Mouse (Mus musculus) cerebral cortex, adult 2 months (tissue): ENCODE measurements around the gene Oit3.

Source experiments
- WGBS: fragments of 180-500 bp; shearing (Covaris S2); methylation state at CpG from one replicate; pipeline ENCODE4 v1.1.7; 2018; 5-methylcytosine and 5-hydroxymethylcytosine counted together

Oit3 gene

DNA sequence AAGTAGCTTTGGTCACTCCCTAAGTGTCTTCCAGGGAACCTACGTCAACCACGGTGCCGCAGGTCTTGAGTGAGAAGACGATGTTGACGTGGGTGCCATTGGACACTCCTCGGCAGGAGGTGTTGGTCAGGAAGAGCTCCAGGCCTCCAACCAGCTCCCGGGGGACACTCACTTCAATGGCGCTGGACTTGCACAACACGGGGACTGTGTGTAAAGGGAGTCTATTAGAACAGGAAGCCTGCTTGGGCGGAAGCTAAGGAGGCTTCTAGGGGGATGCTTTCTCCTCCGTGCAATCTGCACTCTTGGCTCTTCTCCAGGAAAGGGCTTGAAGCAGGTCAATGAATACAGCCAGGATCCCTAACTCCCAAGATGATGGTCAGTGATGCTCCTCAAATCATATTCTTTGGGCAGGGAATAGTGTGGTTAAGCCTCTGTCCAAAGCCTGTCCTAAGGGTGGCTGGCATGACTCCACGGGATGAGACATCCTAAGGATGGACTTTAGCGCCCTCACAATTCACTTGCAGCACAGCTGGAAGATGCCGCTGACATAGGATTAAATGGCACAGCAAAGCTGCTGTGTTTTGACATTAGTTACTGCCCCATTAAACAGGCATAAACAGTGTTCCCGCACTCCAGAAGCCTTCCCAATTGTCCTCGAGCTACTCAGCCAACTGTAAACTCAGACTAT lies 12.0 kb downstream of the Oit3 start:
- 83% methylated on average over 16 of the region's 16 CpGs for WGBS

DNA sequence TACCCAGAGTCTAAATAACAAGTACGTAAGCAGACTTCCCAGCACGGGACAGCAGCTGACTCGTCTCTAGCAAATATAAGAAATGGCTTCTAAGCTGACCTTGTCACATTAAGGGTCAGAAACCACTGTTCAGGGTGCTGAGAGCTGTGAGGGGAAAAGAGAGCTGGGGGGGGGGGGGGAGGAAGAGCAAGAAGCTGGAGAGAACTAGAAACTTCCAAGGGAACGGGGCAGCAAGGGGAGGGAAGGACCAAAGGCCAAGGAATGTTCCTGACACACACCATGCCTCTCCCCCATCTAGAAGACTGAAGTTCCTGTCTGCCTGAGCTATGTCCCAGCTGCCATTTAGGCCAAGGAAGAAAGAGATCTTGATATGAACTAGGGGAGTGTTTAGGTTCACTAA lies 15.2 kb downstream of the Oit3 start:
- WGBS, result 88% methylated on average over 4 of the region's 4 CpGs

GRCm38 (mm10) chr10:59425369-59425768 lies 16.2 kb downstream of the Oit3 start:
- WGBS, result 69% methylated on average over 7 of the region's 7 CpGs

DNA sequence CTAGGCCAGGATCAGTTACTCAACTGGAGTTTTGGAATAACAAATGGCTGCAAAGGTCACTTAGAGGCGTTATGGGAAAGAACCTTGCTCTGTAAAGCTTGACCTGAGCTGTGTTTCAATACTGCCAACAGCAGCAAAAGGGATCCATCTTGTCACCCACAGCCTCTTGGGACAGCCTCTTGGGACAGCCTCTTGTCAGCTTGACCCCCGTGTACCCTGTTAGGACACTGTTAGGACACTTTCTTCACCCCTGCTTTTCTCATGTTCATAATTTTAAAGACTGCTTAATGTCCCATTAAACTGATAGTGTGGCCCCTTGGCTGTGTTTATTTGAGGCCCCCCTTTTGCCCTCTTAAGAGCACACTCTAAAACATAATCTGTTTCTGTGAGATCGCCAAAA lies 17.1 kb downstream of the Oit3 start:
- 93% methylated on average over 3 of the region's 3 CpGs for WGBS

GRCm38 (mm10) chr10:59419516-59419915 lies 22.1 kb downstream of the Oit3 start:
- 95% methylated on average over 4 of the region's 4 CpGs for WGBS

- WGBS, result 81% methylated on average over 3 of the region's 3 CpGs
Measured at GRCm38 (mm10) chr10:59416623-59417022, 25.0 kb downstream of the Oit3 start.

GRCm38 (mm10) chr10:59413711-59414110 lies 27.9 kb downstream of the Oit3 start:
- 90% methylated on average over 4 of the region's 4 CpGs for WGBS

DNA sequence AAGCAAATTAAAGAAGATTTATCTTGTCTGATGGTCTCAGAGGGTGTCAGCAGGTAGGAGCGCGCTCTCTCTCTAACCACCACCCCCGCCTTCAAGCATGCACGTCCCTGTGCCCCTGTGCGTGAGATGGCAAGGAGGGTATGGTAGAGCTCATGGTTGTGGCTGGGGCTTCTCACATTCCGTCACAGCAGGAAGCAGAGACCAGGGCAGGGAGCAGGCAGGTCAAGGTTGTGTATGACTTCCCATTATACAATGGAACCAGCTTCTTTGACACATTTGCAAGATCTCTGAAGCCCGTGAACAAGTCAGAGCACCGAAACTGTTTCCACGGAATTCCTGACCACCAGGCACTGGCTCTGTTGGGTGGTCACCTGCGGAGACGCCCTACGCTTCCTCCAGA lies 31.3 kb downstream of the Oit3 start:
- WGBS, result 85% methylated on average over 12 of the region's 12 CpGs

GRCm38 (mm10) chr10:59408499-59408898 lies 33.1 kb downstream of the Oit3 start:
- WGBS, result 61% methylated on average over 6 of the region's 6 CpGs

- WGBS, result 87% methylated on average over 10 of the region's 10 CpGs
Measured at GRCm38 (mm10) chr10:59403793-59404149, 37.8 kb downstream of the Oit3 start.

DNA sequence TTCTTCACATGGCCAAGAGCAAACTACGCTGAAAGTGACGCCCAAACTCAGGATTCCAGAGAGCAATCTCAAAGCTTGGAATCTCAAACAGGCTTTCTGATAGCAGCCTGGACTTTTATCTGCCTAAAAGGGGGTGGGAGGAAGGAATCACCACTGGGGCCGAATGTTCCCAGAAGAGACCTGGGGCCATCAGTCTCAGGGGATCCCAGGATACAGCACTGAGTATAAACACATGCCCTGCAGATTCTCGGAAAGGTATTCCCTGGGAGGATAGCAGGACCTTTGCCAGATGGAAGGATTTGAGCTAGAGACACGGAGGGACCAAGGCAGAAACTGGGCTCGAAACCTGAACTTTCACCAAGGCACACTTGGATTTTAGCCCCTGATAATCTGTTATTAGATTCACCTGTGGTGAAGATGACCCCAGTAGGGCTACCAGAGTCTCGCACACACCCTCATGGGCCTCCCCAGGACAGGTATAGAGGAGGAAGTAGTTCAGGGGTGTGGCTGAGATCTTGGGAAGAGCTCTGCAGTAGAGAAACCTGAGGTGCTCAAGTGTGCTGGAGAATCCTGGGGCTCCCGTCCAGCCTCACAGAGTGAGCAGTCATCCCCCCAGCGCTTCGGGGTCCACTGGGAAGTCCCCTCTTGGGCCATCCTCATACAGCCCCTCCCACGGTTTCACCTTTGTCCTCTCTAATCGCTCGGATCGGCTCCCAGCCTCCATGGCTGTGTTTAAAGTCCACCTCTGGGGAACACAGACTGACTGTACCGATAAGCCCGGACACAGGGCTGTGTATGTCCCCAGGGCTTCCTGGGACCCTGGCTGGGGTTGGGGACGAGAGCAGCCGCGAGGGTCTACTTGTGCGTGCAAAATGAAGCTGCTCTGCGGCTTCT lies 38.4 kb downstream of the Oit3 start, which contains the start of gene Pla2g12b:
Pla2g12b (plus strand) TSS at position 762 of the 894 bp plus-strand sequence.
- 81% methylated on average over 21 of the region's 21 CpGs for WGBS

DNA sequence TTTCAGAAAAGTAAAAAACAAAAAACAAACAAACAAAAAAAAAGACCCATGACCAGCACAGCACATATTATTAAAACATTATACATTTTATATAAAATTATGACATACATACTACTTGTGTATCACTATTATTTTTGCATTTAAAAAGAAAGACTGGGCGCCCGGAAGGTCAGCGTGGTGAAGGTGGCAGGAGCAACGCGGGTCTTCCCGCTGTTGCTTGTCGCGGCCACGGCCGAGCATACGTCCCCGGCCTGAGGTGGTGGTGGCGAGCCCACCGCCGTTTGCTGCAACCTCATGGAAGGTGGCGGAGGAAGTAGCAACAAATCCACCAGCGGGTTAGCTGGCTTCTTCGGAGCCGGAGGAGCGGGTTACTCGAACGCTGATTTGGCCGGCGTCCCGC lies 46.1 kb downstream of the Oit3 start, which contains the start of gene Gm10273:
Gm10273 (plus strand) TSS at position 172 of the 400 bp plus-strand sequence.
- WGBS, result 89% methylated on average over 13 of the region's 25 CpGs

DNA sequence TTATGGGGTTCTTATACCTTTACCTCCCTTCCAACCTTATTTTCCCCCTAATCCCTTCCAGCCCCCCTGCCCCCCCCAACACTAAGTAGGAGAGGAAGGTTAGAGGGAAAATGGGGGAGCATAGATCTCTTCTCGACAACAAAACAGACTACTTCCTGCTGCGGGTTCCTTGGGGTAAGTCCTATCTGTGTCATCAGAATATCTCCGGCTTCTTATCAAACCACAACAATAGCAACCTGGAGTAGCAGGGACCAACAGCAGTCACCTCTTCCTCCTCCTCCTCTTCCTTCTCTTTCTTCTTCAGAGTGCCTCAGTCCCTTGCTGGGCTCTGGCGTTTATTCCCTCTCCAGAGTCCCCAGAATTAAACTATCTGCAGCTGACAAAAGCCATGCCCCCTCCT lies 49.7 kb downstream of the Oit3 start:
- 67% methylated on average over 4 of the region's 4 CpGs for WGBS

DNA sequence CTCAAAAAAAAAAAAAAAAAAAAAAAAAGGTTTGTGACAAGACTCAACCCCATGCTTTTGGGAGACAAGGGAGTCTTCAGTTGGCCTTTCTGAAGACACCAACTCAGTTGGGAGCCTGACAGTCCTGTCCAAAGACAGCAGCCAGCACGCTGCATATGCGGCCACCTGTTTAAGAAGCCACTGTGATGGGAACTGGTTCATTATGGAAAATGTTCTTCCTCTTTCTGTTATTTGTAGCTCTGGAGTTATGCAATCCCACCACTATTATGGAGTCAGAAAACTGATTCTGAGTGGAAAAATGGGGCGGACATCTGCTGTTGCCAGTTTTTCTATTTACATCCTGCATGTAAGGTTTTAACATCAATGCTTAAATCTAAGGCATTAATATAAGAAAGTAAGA lies 51.9 kb downstream of the Oit3 start:
- WGBS, result 74% methylated on average over 3 of the region's 3 CpGs

DNA sequence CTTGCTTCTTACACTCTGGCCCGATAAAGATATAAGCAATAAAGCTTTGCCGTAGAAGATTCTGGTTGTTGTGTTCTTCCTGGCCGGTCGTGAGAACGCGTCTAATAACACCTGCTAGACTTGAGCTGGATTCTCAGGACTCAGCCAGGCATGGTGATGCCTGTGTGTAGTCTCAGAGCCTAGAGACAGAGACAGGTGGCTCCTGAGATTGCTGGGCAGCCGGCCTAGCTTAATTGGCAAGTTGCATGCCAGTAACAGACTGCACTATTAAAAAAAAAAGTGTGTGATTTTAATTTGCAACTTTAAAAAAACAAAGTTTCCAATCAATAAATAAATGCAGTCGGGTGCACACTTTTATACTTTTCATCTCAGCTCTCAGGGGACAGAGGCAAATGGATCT lies 54.6 kb downstream of the Oit3 start:
- WGBS, result 43% methylated on average over 8 of the region's 8 CpGs

DNA sequence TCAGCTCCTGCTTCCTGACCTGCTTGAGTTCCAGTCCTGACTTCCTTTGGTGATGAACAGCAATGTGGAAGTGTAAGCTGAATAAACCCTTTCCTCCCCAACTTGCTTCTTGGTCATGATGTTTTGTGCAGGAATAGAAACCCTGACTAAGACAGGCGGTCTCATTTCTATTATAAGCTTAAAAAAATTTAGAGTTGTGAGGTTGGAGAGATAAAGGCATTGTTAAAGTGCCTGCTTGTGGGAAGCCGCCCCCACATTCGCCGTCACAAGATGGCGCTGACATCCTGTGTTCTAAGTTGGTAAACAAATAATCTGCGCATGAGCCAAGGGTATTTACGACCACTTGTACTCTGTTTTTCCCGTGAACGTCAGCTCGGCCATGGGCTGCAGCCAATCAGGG lies 60.0 kb downstream of the Oit3 start:
- 90% methylated on average over 7 of the region's 10 CpGs for WGBS

GRCm38 (mm10) chr10:59380411-59380821 lies 61.2 kb downstream of the Oit3 start:
- WGBS, result 63% methylated on average over 2 of the region's 2 CpGs

- 57% methylated on average over 3 of the region's 3 CpGs for WGBS
Measured at GRCm38 (mm10) chr10:59379927-59380326, 61.7 kb downstream of the Oit3 start.

- 96% methylated on average over 4 of the region's 4 CpGs for WGBS
Measured at GRCm38 (mm10) chr10:59378728-59379127, 62.9 kb downstream of the Oit3 start.

- 92% methylated on average over 10 of the region's 10 CpGs for WGBS
Measured at GRCm38 (mm10) chr10:59377906-59378305, 63.7 kb downstream of the Oit3 start.
